Mouse (Mus musculus) gastrocnemius, adult 18-20 months (tissue): ENCODE results near the gene 6030468B19Rik. TPM values are rescaled to one million over a fixed set of nuclear protein-coding genes. Genes with fewer than 3 reads are reported as not detected.

Experiments used
- DNase-seq: peaks from one replicate; pipeline ENCODE4 v3.0.0; 2021; ENCODE audit warnings: low spot score
- total RNA-seq, 2 experiments: library from RNA; stranded (reverse); gene quantifications; 2 replicates each; pipeline ENCODE4 v1.2.3; 2021

The 6030468B19Rik gene
- total RNA-seq, 2 experiments from 2014 or later = not detected

GRCm38 (mm10) chr11:117855360-117855759 is 57.9 kb downstream of the 6030468B19Rik start:
- DNase-seq = no peak

GRCm38 (mm10) chr11:117855975-117856374 is 58.5 kb downstream of the 6030468B19Rik start:
- no peak for DNase-seq

Other genes starting within 250 kb of the 6030468B19Rik start
- 10 to 100 TPM; 20.2 to 20.5 TPM for gene Tnrc6c, start 143.4 kb upstream of the 6030468B19Rik start, total RNA-seq
- under 1 TPM; 0.64 to 0.78 TPM for gene Tmc8, start 15.6 kb upstream of the 6030468B19Rik start, total RNA-seq
- 1 to 10 TPM; 2.5 to 4.9 TPM for gene Tmc6, start 15.5 kb upstream of the 6030468B19Rik start, total RNA-seq
- under 1 TPM; 0.47 to 0.68 TPM for gene Gm20708, start 12.0 kb downstream of the 6030468B19Rik start, total RNA-seq
- 100 to 1,000 TPM; 182 to 192 TPM for gene Syngr2, start 12.0 kb downstream of the 6030468B19Rik start, total RNA-seq
- 1 to 10 TPM; 2.8 to 4.5 TPM for gene Afmid, start 28.3 kb downstream of the 6030468B19Rik start, total RNA-seq
- 1 to 10 TPM; 3.0 to 4.7 TPM for gene Tk1, start 28.4 kb downstream of the 6030468B19Rik start, total RNA-seq
- not detected for gene Birc5, start 51.6 kb downstream of the 6030468B19Rik start, total RNA-seq
- gene Tmem235, start 63.1 kb downstream of the 6030468B19Rik start, total RNA-seq = not detected
- 1 to 10 TPM; 3.6 to 4.3 TPM for gene Tha1, start 75.8 kb downstream of the 6030468B19Rik start, total RNA-seq
- gene Socs3, start 172.4 kb downstream of the 6030468B19Rik start, total RNA-seq = 1 to 10 TPM; 3.1 to 6.6 TPM
- gene Pgs1, start 188.6 kb downstream of the 6030468B19Rik start, total RNA-seq = 10 to 100 TPM; 17.6 to 18.5 TPM